Mouse (Mus musculus): ENCODE measurements around the gene Trpt1. TPM values are rescaled to one million over a fixed set of nuclear protein-coding genes. Genes with fewer than 3 reads are reported as not detected.

Gene Trpt1
- polyA plus RNA-seq, 1 experiment from 2014 or later, result 15.2 TPM

GRCm38 (mm10) chr19:7041171-7041570, 45.2 kb downstream of the Trpt1 start:
- Histone ChIP-seq H3K36me3 (ENCODE audit: control insufficient read depth, insufficient read depth, low read length) (peaks cover 3% of the 10 kb centered on the region; the same call in 1 of the 2 replicates), H3K4me2 (ENCODE audit: low read length) (no peak overlapping the region), H3K9ac (ENCODE audit: low read length) (peak overlapping the region; percentile 84; the same call in 1 of the 2 replicates), H3K4me3 (ENCODE audit: low read depth, low read length) (no peak overlapping the region), H3K9me3 (replicated peaks; ENCODE audit: control insufficient read depth, low read length) (no peaks in the 10 kb centered on the region), H3K27ac (ENCODE audit: low read depth, low read length) (no peak overlapping the region), H3K27me3 (replicated peaks; ENCODE audit: control insufficient read depth, insufficient read depth, low read length) (no peaks in the 10 kb centered on the region), H3K4me1 (ENCODE audit: control insufficient read depth, insufficient read depth, low read length) (peaks cover 17% of the 10 kb centered on the region)
- ATAC-seq (no peak), DNase-seq (ENCODE audit: low spot score) (no peak)
- 81% methylated on average over 2 of the region's 2 CpGs for WGBS

- H3K36me3 ChIP-seq (ENCODE audit: control insufficient read depth, insufficient read depth, low read length), result no peaks in the 10 kb centered on the region
- WGBS, result 72% methylated on average over 4 of the region's 4 CpGs
- H3K4me1 ChIP-seq (ENCODE audit: control insufficient read depth, insufficient read depth, low read length), result peaks cover 5% of the 10 kb centered on the region
These were observed 48.3 kb downstream of the Trpt1 start for GRCm38 (mm10) chr19:7044279-7044678.

GRCm38 (mm10) chr19:7044706-7045105, 48.8 kb downstream of the Trpt1 start:
- 22% methylated on average over 4 of the region's 4 CpGs for WGBS
- DNase-seq (ENCODE audit: low spot score) (no peak), ATAC-seq (no peak)
- Histone ChIP-seq H3K9me3 (replicated peaks; ENCODE audit: control insufficient read depth, low read length) (no peaks in the 10 kb centered on the region), H3K4me1 (ENCODE audit: control insufficient read depth, insufficient read depth, low read length) (peaks cover 5% of the 10 kb centered on the region), H3K27ac (ENCODE audit: low read depth, low read length) (no peak overlapping the region), H3K9ac (ENCODE audit: low read length) (no peak overlapping the region), H3K4me3 (ENCODE audit: low read depth, low read length) (no peak overlapping the region), H3K36me3 (ENCODE audit: control insufficient read depth, insufficient read depth, low read length) (no peaks in the 10 kb centered on the region), H3K27me3 (replicated peaks; ENCODE audit: control insufficient read depth, insufficient read depth, low read length) (no peaks in the 10 kb centered on the region), H3K4me2 (ENCODE audit: low read length) (no peak overlapping the region)

More at GRCm38 (mm10) chr19:7044279-7044678, 48.3 kb downstream of the Trpt1 start:
- no peak overlapping the region for H3K9ac ChIP-seq (ENCODE audit: low read length)
- no peaks in the 10 kb centered on the region for H3K9me3 ChIP-seq (replicated peaks; ENCODE audit: control insufficient read depth, low read length)
- ATAC-seq, result no peak
- no peak overlapping the region for H3K4me3 ChIP-seq (ENCODE audit: low read depth, low read length)
- H3K27me3 ChIP-seq (replicated peaks; ENCODE audit: control insufficient read depth, insufficient read depth, low read length), result no peaks in the 10 kb centered on the region
- H3K4me2 ChIP-seq (ENCODE audit: low read length), result no peak overlapping the region
- DNase-seq (ENCODE audit: low spot score), result no peak
- no peak overlapping the region for H3K27ac ChIP-seq (ENCODE audit: low read depth, low read length)

Other genes with a start within 250 kb of the Trpt1 start
- 3.0 and 7.0 TPM in 2 replicates for gene Rps6ka4, start 155.5 kb upstream of the Trpt1 start, polyA plus RNA-seq (2014; fragmentation: Nextera tagmentation; extraction: Ambion mirVana)
- 0.07 and 0.37 TPM in 2 replicates for gene Ccdc88b, start 137.9 kb upstream of the Trpt1 start, polyA plus RNA-seq (2014; fragmentation: Nextera tagmentation; extraction: Ambion mirVana)
- gene Trmt112, start 86.4 kb upstream of the Trpt1 start, polyA plus RNA-seq (2014; fragmentation: Nextera tagmentation; extraction: Ambion mirVana), result 125 and 150 TPM in 2 replicates
- gene Prdx5, start 86.0 kb upstream of the Trpt1 start, polyA plus RNA-seq (2014; fragmentation: Nextera tagmentation; extraction: Ambion mirVana), result 229 and 233 TPM in 2 replicates
- gene Esrra, start 74.3 kb upstream of the Trpt1 start, polyA plus RNA-seq (2014; fragmentation: Nextera tagmentation; extraction: Ambion mirVana), result 6.3 and 7.0 TPM in 2 replicates
- 0.45 and 1.1 TPM in 2 replicates for gene Catsperz, start 70.8 kb upstream of the Trpt1 start, polyA plus RNA-seq (2014; fragmentation: Nextera tagmentation; extraction: Ambion mirVana)
- 0.77 and 0.98 TPM in 2 replicates for gene Kcnk4, start 61.6 kb upstream of the Trpt1 start, polyA plus RNA-seq (2014; fragmentation: Nextera tagmentation; extraction: Ambion mirVana)
- gene Bad, start 54.3 kb upstream of the Trpt1 start, polyA plus RNA-seq (2014; fragmentation: Nextera tagmentation; extraction: Ambion mirVana), result 77.0 and 81.1 TPM in 2 replicates
- 38.1 and 45.0 TPM in 2 replicates for gene Gpr137, start 53.7 kb upstream of the Trpt1 start, polyA plus RNA-seq (2014; fragmentation: Nextera tagmentation; extraction: Ambion mirVana)
- gene Ppp1r14b, start 21.2 kb upstream of the Trpt1 start, polyA plus RNA-seq (2014; fragmentation: Nextera tagmentation; extraction: Ambion mirVana), result 180 and 194 TPM in 2 replicates
- gene Plcb3, start 19.7 kb upstream of the Trpt1 start, polyA plus RNA-seq (2014; fragmentation: Nextera tagmentation; extraction: Ambion mirVana), result 6.7 and 7.7 TPM in 2 replicates
- gene Fkbp2, start 15.6 kb upstream of the Trpt1 start, polyA plus RNA-seq (2014; fragmentation: Nextera tagmentation; extraction: Ambion mirVana), result 80.1 and 80.4 TPM in 2 replicates
- 24.5 and 28.4 TPM in 2 replicates for gene Vegfb, start 8.5 kb upstream of the Trpt1 start, polyA plus RNA-seq (2014; fragmentation: Nextera tagmentation; extraction: Ambion mirVana)
- 22.5 and 25.2 TPM in 2 replicates for gene Dnajc4, start 3.6 kb upstream of the Trpt1 start, polyA plus RNA-seq (2014; fragmentation: Nextera tagmentation; extraction: Ambion mirVana)
- gene Nudt22, start within 50 bp of the Trpt1 start, polyA plus RNA-seq (2014; fragmentation: Nextera tagmentation; extraction: Ambion mirVana), result 18.8 and 21.2 TPM in 2 replicates
- 3.5 TPM in 2 replicates for gene Fermt3, start 23.3 kb downstream of the Trpt1 start, polyA plus RNA-seq (2014; fragmentation: Nextera tagmentation; extraction: Ambion mirVana)
- gene Stip1, start 43.8 kb downstream of the Trpt1 start, polyA plus RNA-seq (2014; fragmentation: Nextera tagmentation; extraction: Ambion mirVana), result 278 and 287 TPM in 2 replicates
- 4.0 and 4.8 TPM in 2 replicates for gene Macrod1, start 60.7 kb downstream of the Trpt1 start, polyA plus RNA-seq (2014; fragmentation: Nextera tagmentation; extraction: Ambion mirVana)
- 9.5 and 12.2 TPM in 2 replicates for gene Flrt1, start 109.6 kb downstream of the Trpt1 start, polyA plus RNA-seq (2014; fragmentation: Nextera tagmentation; extraction: Ambion mirVana)
- 262 TPM in 2 replicates for gene Otub1, start 210.2 kb downstream of the Trpt1 start, polyA plus RNA-seq (2014; fragmentation: Nextera tagmentation; extraction: Ambion mirVana)
- 772 and 935 TPM in 2 replicates for gene Cox8a, start 221.5 kb downstream of the Trpt1 start, polyA plus RNA-seq (2014; fragmentation: Nextera tagmentation; extraction: Ambion mirVana)
- 62.7 and 69.6 TPM in 2 replicates for gene Naa40, start 245.1 kb downstream of the Trpt1 start, polyA plus RNA-seq (2014; fragmentation: Nextera tagmentation; extraction: Ambion mirVana)

All from forebrain, embryonic 14.5 days (tissue).